Mouse (Mus musculus) midbrain, postnatal 0 days (tissue): ENCODE results near the gene Pigl. TPM values are rescaled to one million over a fixed set of nuclear protein-coding genes. Genes with fewer than 3 reads are reported as not detected.
"Not testable (repeated sequence)": the region's sequence is repeated elsewhere in the genome, so short reads cannot be mapped to it uniquely, and the experiment has no call there.

ENCODE experiments used
- ATAC-seq: fragments of 200-750 bp; cut with Nextera tagmentation; 2 replicates; pipeline ENCODE4 v1.8.0; 2017; ENCODE audit warnings: moderate number of reproducible peaks, mild to moderate bottlenecking, moderate TSS enrichment, moderate library complexity; ENCODE audit not compliant: low FRiP score
- DNase-seq: peaks from one replicate; pipeline ENCODE4 v3.0.0-alpha.2; 2015; ENCODE audit warnings: low spot score
- H3K27ac ChIP-seq: fragments of 300-500 bp; sonication (generic); 2 replicates; pipeline ENCODE4 v1.5.1; 2014; ENCODE audit warnings: low read depth, mild to moderate bottlenecking, low read length, mixed read lengths
- H3K27me3 ChIP-seq: fragments of 300-500 bp; sonication (generic); 2 replicates; pipeline ENCODE4 v1.6.1; 2014; ENCODE audit warnings: low read length, control low read depth, mixed read lengths; ENCODE audit not compliant: insufficient read depth
- H3K36me3 ChIP-seq: fragments of 300-500 bp; sonication (generic); 2 replicates; pipeline ENCODE4 v1.6.1; 2014; ENCODE audit warnings: low read length, control low read depth, mixed read lengths; ENCODE audit not compliant: insufficient read depth
- H3K4me1 ChIP-seq: fragments of 300-500 bp; sonication (generic); 2 replicates; pipeline ENCODE4 v1.6.1; 2014; ENCODE audit warnings: mild to moderate bottlenecking, control low read depth, antibody characterized with exemption, low read length, mixed read lengths; ENCODE audit not compliant: insufficient read depth
- H3K4me2 ChIP-seq: fragments of 300-500 bp; sonication (generic); 2 replicates; pipeline ENCODE4 v1.6.1; 2014; ENCODE audit warnings: low read depth, mild to moderate bottlenecking, low read length, mixed read lengths; ENCODE audit not compliant: poor library complexity, severe bottlenecking
- H3K4me3 ChIP-seq: fragments of 300-500 bp; sonication (generic); 2 replicates; pipeline ENCODE4 v1.5.1; 2014; ENCODE audit warnings: low read depth, mild to moderate bottlenecking, low read length, moderate library complexity
- H3K9ac ChIP-seq: fragments of 300-500 bp; sonication (generic); replicated peaks from 2 replicates; pipeline ENCODE4 v1.6.1; 2014; ENCODE audit warnings: mild to moderate bottlenecking, low read length, moderate library complexity, mixed read lengths; ENCODE audit not compliant: poor library complexity, severe bottlenecking
- H3K9me3 ChIP-seq: fragments of 300-500 bp; sonication (generic); 2 replicates; pipeline ENCODE4 v1.6.1; 2016; ENCODE audit warnings: low read length, control low read depth
- CTCF ChIP-seq: IDR thresholded peaks from 2 replicates; pipeline ENCODE4 v1.5.1; 2016; ENCODE audit warnings: antibody characterized with exemption, mild to moderate bottlenecking
- WGBS: fragments of 180-500 bp; shearing (Covaris S2); extraction: QIAGEN DNeasy Blood & Tissue Kit; methylation state at CpG from one replicate; pipeline ENCODE4 v1.1.7; 2014; 5-methylcytosine and 5-hydroxymethylcytosine counted together
- polyA plus RNA-seq: library from polyadenylated mRNA; unstranded; fragments of >200 nt; fragmentation: Nextera tagmentation; extraction: Ambion mirVana; gene quantifications from 2 replicates; pipeline ENCODE4 v1.2.1, GENCODE M21; 2015
- total RNA-seq: library from RNA; depleted of rRNA; stranded (reverse); fragments of >200 nt; gene quantifications from 2 replicates; pipeline ENCODE4 v1.2.3, GENCODE M21; 2014

Pigl gene
- total and polyA plus RNA-seq, 2 experiments from 2014 or later: 6.7 to 8.0 TPM

DNA sequence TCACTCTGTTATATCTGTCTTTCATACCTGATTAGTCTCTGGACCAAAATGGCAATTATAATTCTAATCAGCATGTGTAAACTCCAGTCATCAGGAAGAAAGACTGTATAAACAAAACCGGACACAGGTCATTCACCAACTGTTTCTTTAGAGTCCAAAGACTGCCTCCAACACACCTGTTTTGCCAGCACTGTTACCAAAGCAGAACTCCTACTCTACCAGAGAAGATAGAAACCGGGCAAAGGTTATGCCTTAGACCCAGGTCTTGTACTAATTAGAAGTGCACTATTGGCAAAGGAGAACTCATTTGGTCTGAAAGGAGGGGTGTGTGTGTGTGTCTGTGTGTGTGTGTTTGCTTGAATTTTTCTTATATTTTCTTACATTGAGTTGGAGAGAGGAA, 42.3 kb downstream of the Pigl start:
- Histone ChIP-seq H3K9me3 (no peaks in the 10 kb centered on the region), H3K4me3 (no peak overlapping the region), H3K36me3 (no peaks in the 10 kb centered on the region), H3K4me1 (no peaks in the 10 kb centered on the region), H3K27me3 (no peaks in the 10 kb centered on the region), H3K4me2 (no peak overlapping the region), H3K9ac (no peak overlapping the region), H3K27ac (no peak overlapping the region)
- 90% methylated on average over 2 of the region's 2 CpGs for WGBS
- DNase-seq (no peak), ATAC-seq (no peak)
- TF ChIP-seq CTCF: no peak

DNA sequence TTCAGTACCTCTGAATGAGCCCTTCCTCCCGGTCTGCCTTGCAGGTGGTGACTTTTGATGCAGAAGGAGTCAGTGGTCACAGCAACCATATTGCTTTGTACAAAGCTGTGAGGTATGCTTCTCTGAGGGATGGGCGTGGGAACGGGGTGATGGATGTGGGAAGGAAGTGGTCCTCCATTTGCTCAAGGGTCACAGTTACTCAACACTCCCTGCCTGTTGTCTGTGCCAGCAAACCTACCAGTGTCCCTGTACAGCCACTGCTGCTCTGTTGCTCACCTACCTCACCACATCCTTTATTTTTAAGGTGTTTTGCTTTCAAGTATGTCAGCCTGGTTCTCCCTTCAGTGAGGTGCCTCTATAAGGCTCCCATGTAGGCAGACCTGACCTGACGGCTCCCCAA, 49.4 kb downstream of the Pigl start:
- Histone ChIP-seq H3K4me2 (no peak overlapping the region), H3K4me1 (no peaks in the 10 kb centered on the region), H3K27ac (no peak overlapping the region), H3K9me3 (no peaks in the 10 kb centered on the region), H3K9ac (no peak overlapping the region), H3K36me3 (no peaks in the 10 kb centered on the region), H3K4me3 (no peak overlapping the region), H3K27me3 (no peaks in the 10 kb centered on the region)
- ATAC-seq (no peak), DNase-seq (no peak)
- no peak for TF ChIP-seq CTCF
- 89% methylated on average over 4 of the region's 4 CpGs for WGBS

DNA sequence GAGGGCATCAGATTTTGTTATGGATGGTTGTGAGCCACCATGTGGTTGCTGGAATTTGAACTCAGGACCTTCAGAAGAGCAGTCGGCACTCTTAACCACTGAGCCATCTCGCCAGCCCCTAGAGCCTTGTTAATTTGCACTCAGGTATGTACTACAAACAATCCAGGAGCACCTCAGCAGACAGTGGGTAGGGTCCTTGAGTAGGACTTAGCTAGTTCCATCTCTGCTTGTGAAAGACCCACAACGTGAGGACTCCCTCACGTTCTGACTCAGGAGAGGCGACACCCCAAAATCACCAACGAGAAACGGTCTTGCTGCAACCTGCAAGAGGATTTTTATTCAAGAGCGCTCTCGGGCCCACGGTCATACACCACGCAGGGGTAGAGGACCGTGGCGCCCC, 50.1 kb downstream of the Pigl start:
- ATAC-seq, H3K9ac ChIP-seq, H3K4me2 ChIP-seq, DNase-seq, H3K9me3 ChIP-seq, H3K27ac ChIP-seq, H3K4me3 ChIP-seq, H3K4me1 ChIP-seq, H3K27me3 ChIP-seq, H3K36me3 ChIP-seq: not testable (repeated sequence)
- 95% methylated on average over 13 of the region's 13 CpGs for WGBS

DNA sequence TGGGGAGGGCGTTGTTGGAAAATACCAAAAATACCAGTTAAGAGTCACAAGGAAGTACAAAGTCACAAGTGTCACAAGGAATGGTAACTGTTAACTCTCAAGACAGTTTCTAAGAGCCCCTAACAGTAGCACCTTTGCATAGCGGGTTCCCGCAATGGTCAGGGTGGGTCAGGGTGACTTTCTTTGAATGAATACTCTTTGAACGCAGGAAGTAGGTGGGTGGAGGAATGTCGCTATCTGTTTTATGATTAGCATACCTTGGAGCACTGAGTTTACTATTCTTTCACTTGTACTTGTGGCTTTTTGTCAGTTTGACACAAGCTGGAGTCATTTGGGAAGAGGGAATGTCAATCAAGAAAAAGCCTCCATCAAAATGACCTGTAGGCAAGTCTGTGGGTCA, 50.6 kb downstream of the Pigl start:
- H3K27ac ChIP-seq, H3K4me1 ChIP-seq, DNase-seq, ATAC-seq, H3K4me3 ChIP-seq, H3K27me3 ChIP-seq, H3K4me2 ChIP-seq, H3K36me3 ChIP-seq, H3K9ac ChIP-seq, H3K9me3 ChIP-seq: not testable (repeated sequence)
- WGBS: 95% methylated on average over 5 of the region's 5 CpGs

- Histone ChIP-seq H3K9me3 (no peaks in the 10 kb centered on the region), H3K4me1 (no peaks in the 10 kb centered on the region), H3K27me3 (no peaks in the 10 kb centered on the region), H3K9ac (no peak overlapping the region), H3K36me3 (0 out of 2 replicates have a peak, but pooled peaks cover 5% of the 10 kb centered on the region), H3K27ac (no peak overlapping the region), H3K4me3 (no peak overlapping the region), H3K4me2 (no peak overlapping the region)
- DNase-seq: no peak
- no peak for TF ChIP-seq CTCF
- ATAC-seq: no peak
- 75% methylated on average over 3 of the region's 3 CpGs for WGBS
Measured at GRCm38 (mm10) chr11:62509571-62509970, 51.3 kb downstream of the Pigl start.

GRCm38 (mm10) chr11:62510956-62511355, 52.7 kb downstream of the Pigl start:
- H3K36me3 ChIP-seq: 0 out of 2 replicates have a peak, but pooled peaks cover 5% of the 10 kb centered on the region
- no peak overlapping the region for H3K27ac ChIP-seq
- H3K27me3 ChIP-seq: no peaks in the 10 kb centered on the region
- ATAC-seq (no peak), DNase-seq (no peak)
- H3K9ac ChIP-seq: no peak overlapping the region
- no peaks in the 10 kb centered on the region for H3K4me1 ChIP-seq
- H3K9me3 ChIP-seq: no peaks in the 10 kb centered on the region
- no peak overlapping the region for H3K4me2 ChIP-seq
- no peak overlapping the region for H3K4me3 ChIP-seq
- WGBS: 79% methylated on average over 5 of the region's 5 CpGs
- no peak for TF ChIP-seq CTCF
